Mouse (Mus musculus): ENCODE results near the gene Garnl3. TPM values are rescaled to one million over a fixed set of nuclear protein-coding genes. Genes with fewer than 3 reads are reported as not detected.

Gene Garnl3
- 0.12 TPM in 1 of 2 replicates, not detected in the other for total RNA-seq (2015)
- 0.03 TPM in 1 of 2 replicates, not detected in the other for total RNA-seq (2017)

GRCm38 (mm10) chr2:33131500-33132092, at the start of gene Garnl3:
TSS of gene Garnl3 (minus strand) at chr2:33131654.
- peak; percentile 16 for ATAC-seq (replicated peaks; ENCODE audit: poor library complexity)

- ATAC-seq (replicated peaks; ENCODE audit: poor library complexity), result no peak
Observed at GRCm38 (mm10) chr2:33179930-33180630, 48.6 kb upstream of the Garnl3 start.

GRCm38 (mm10) chr2:33179171-33179929, 47.9 kb upstream of the Garnl3 start:
- ATAC-seq (replicated peaks; ENCODE audit: poor library complexity), result no peak

GRCm38 (mm10) chr2:33178243-33178932, 46.9 kb upstream of the Garnl3 start:
- ATAC-seq (replicated peaks; ENCODE audit: poor library complexity), result no peak

GRCm38 (mm10) chr2:33177443-33178242, 46.2 kb upstream of the Garnl3 start:
- ATAC-seq (replicated peaks; ENCODE audit: poor library complexity), result no peak

- ATAC-seq (replicated peaks; ENCODE audit: poor library complexity), result no peak
Observed at GRCm38 (mm10) chr2:33176921-33177320, 45.5 kb upstream of the Garnl3 start.

GRCm38 (mm10) chr2:33176516-33176915, 45.1 kb upstream of the Garnl3 start:
- ATAC-seq (replicated peaks; ENCODE audit: poor library complexity), result peak; percentile 86

GRCm38 (mm10) chr2:33173686-33174085, 42.2 kb upstream of the Garnl3 start:
- no peak for ATAC-seq (replicated peaks; ENCODE audit: poor library complexity)

- ATAC-seq (replicated peaks; ENCODE audit: poor library complexity), result peak; percentile 32
Observed at GRCm38 (mm10) chr2:33173126-33173525, 41.7 kb upstream of the Garnl3 start.

- no peak for ATAC-seq (replicated peaks; ENCODE audit: poor library complexity)
Observed at GRCm38 (mm10) chr2:33170777-33171565, 39.5 kb upstream of the Garnl3 start.

- ATAC-seq (replicated peaks; ENCODE audit: poor library complexity), result no peak
Observed at GRCm38 (mm10) chr2:33169445-33169844, 38.0 kb upstream of the Garnl3 start.

- 0 out of 2 replicates have a peak, but pooled peaks have one; percentile 44 for ATAC-seq (replicated peaks; ENCODE audit: poor library complexity)
Observed at GRCm38 (mm10) chr2:33167060-33167459, 35.6 kb upstream of the Garnl3 start.

GRCm38 (mm10) chr2:33165710-33166374, 34.4 kb upstream of the Garnl3 start:
- no peak for ATAC-seq (replicated peaks; ENCODE audit: poor library complexity)

- ATAC-seq (replicated peaks; ENCODE audit: poor library complexity), result no peak
Observed at GRCm38 (mm10) chr2:33165229-33165628, 33.8 kb upstream of the Garnl3 start.

GRCm38 (mm10) chr2:33164646-33165045, 33.2 kb upstream of the Garnl3 start:
- ATAC-seq (replicated peaks; ENCODE audit: poor library complexity), result no peak

GRCm38 (mm10) chr2:33162126-33162525, 30.7 kb upstream of the Garnl3 start:
- no peak for ATAC-seq (replicated peaks; ENCODE audit: poor library complexity)

GRCm38 (mm10) chr2:33160326-33160973, 29.0 kb upstream of the Garnl3 start:
- no peak for ATAC-seq (replicated peaks; ENCODE audit: poor library complexity)

- no peak for ATAC-seq (replicated peaks; ENCODE audit: poor library complexity)
Observed at GRCm38 (mm10) chr2:33159593-33159992, 28.1 kb upstream of the Garnl3 start.
